Mouse (Mus musculus) hindbrain, postnatal 0 days (tissue): ENCODE measurements around the gene Nav2. TPM values are rescaled to one million over a fixed set of nuclear protein-coding genes. Genes with fewer than 3 reads are reported as not detected.

Experiments
- ATAC-seq: fragments of 200-750 bp; cut with Nextera tagmentation; 2 replicates; pipeline ENCODE4 v1.8.0; 2017; ENCODE audit warnings: mild to moderate bottlenecking, moderate TSS enrichment, moderate library complexity
- DNase-seq: peaks from one replicate; pipeline ENCODE4 v3.0.0-alpha.2; 2015; ENCODE audit warnings: low spot score
- H3K27ac ChIP-seq: fragments of 300-500 bp; sonication (generic); 2 replicates; pipeline ENCODE4 v1.5.1; 2014; ENCODE audit warnings: mild to moderate bottlenecking
- H3K27me3 ChIP-seq: fragments of 300-500 bp; sonication (generic); 2 replicates; pipeline ENCODE4 v1.6.1; 2014; ENCODE audit warnings: low read length, mixed read lengths; ENCODE audit not compliant: insufficient read depth
- H3K36me3 ChIP-seq: fragments of 300-500 bp; sonication (generic); 2 replicates; pipeline ENCODE4 v1.6.1; 2014; ENCODE audit warnings: low read length, mixed read lengths; ENCODE audit not compliant: insufficient read depth
- H3K4me1 ChIP-seq: fragments of 300-500 bp; sonication (generic); 2 replicates; pipeline ENCODE4 v1.6.1; 2014; ENCODE audit warnings: antibody characterized with exemption, low read length, mixed read lengths; ENCODE audit not compliant: insufficient read depth
- H3K4me2 ChIP-seq: fragments of 300-500 bp; sonication (generic); 2 replicates; pipeline ENCODE4 v1.6.1; 2014; ENCODE audit warnings: low read depth, mild to moderate bottlenecking, low read length, moderate library complexity, mixed read lengths
- H3K4me3 ChIP-seq: fragments of 300-500 bp; sonication (generic); 2 replicates; pipeline ENCODE4 v1.5.1; 2014; ENCODE audit warnings: low read length
- H3K9ac ChIP-seq: fragments of 300-500 bp; sonication (generic); replicated peaks from 2 replicates; pipeline ENCODE4 v1.6.1; 2014; ENCODE audit warnings: mild to moderate bottlenecking, low read length, moderate library complexity, mixed read lengths
- H3K9me3 ChIP-seq: fragments of 300-500 bp; sonication (generic); 2 replicates; pipeline ENCODE4 v1.6.1; 2016; ENCODE audit warnings: low read length, mixed read lengths
- CTCF ChIP-seq: IDR thresholded peaks from 2 replicates; pipeline ENCODE4 v1.5.1; 2016; ENCODE audit warnings: antibody characterized with exemption, control low read depth, low read depth
- WGBS: fragments of 180-500 bp; shearing (Covaris S2); extraction: QIAGEN DNeasy Blood & Tissue Kit; methylation state at CpG from one replicate; pipeline ENCODE4 v1.1.7; 2014; 5-methylcytosine and 5-hydroxymethylcytosine counted together
- polyA plus RNA-seq: library from polyadenylated mRNA; unstranded; fragments of >200 nt; fragmentation: Nextera tagmentation; extraction: Ambion mirVana; gene quantifications from 2 replicates; pipeline ENCODE4 v1.2.1, GENCODE M21; 2015
- total RNA-seq: library from RNA; depleted of rRNA; stranded (reverse); fragments of >200 nt; gene quantifications from 2 replicates; pipeline ENCODE4 v1.2.3, GENCODE M21; 2014

The Nav2 gene
- total and polyA plus RNA-seq, 2 experiments from 2014 or later = 20.1 to 64.7 TPM

DNA sequence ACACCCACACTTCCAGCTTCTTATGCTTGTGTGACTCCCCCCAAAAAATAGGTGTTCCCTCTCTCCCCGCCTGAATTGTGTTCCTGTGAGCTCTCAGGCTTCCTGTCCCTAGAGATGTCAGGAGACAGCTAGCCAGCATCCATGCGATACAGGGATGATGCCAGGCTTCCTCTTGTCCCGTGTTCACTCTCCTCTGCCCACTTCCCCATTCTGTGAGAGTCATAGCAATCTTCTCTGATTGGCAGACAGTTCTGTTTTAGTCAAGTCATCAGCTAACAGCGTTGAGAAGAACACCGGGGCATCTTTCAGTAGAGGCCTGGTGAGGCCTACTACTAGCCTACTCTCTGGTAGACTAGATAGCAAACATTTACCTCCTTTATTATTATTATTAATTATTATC, 546.1 kb downstream of the Nav2 start:
- Histone ChIP-seq H3K4me1 (peaks cover 3% of the 10 kb centered on the region; the same call in 1 of the 2 replicates), H3K9me3 (no peaks in the 10 kb centered on the region), H3K9ac (no peak overlapping the region), H3K27ac (no peak overlapping the region), H3K27me3 (no peaks in the 10 kb centered on the region), H3K36me3 (peaks cover 4% of the 10 kb centered on the region), H3K4me3 (no peak overlapping the region), H3K4me2 (no peak overlapping the region)
- no peak for TF ChIP-seq CTCF
- 84% methylated on average over 5 of the region's 5 CpGs for WGBS
- ATAC-seq (no peak), DNase-seq (no peak)

DNA sequence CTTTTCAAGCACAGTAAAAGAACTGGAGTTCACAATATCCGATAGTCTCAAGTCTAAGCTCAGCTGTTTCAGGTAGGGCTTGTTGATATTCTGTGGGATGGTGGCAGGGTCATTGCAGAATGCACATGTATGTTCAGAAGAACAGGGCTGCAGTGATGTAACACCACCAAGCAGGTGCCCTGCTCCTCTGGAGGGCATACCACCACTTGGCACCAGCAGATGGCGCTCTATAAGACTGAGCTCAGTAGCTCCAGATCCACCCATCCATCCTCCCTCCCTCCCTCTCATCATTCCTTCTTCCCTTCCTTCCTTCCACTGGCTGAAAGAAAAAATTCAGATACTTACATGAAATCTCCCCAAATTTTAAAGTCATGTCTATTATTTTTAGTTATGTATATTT, 547.6 kb downstream of the Nav2 start:
- ATAC-seq (peak; percentile 69), DNase-seq (peak; percentile 80)
- H3K27ac ChIP-seq = no peak overlapping the region
- H3K4me3 ChIP-seq = no peak overlapping the region
- H3K4me2 ChIP-seq = no peak overlapping the region
- peaks cover 4% of the 10 kb centered on the region for H3K36me3 ChIP-seq
- WGBS = 69% methylated on average over 2 of the region's 2 CpGs
- H3K27me3 ChIP-seq = no peaks in the 10 kb centered on the region
- no peaks in the 10 kb centered on the region for H3K4me1 ChIP-seq
- no peak overlapping the region for H3K9ac ChIP-seq
- no peaks in the 10 kb centered on the region for H3K9me3 ChIP-seq
- TF ChIP-seq CTCF = peak; percentile 80

DNA sequence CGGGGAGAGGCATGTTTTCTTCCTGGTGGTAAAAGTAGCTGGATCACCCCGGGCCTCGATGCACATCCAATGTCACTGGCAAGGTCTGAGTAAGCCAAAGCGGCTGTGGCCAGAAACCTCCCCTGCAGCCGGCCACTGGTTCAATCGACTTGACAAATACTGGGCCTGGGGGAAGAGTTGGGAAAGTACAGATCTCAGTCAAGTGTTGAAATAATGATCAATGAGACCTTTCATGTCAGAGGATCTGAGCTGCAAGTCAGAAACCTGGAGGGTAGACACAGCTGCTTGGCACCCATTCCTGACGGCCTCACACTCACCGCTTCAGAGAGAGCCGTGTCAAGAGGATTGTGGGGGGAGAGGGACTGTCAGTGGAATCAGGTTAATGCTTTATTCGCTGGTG, 548.9 kb downstream of the Nav2 start:
- Histone ChIP-seq H3K4me3 (no peak overlapping the region), H3K27me3 (no peaks in the 10 kb centered on the region), H3K4me1 (no peaks in the 10 kb centered on the region), H3K9ac (no peak overlapping the region), H3K27ac (no peak overlapping the region), H3K36me3 (peaks cover 4% of the 10 kb centered on the region), H3K4me2 (no peak overlapping the region), H3K9me3 (no peaks in the 10 kb centered on the region)
- TF ChIP-seq CTCF = no peak
- WGBS = 71% methylated on average over 10 of the region's 10 CpGs
- ATAC-seq = no peak
- DNase-seq = no peak

DNA sequence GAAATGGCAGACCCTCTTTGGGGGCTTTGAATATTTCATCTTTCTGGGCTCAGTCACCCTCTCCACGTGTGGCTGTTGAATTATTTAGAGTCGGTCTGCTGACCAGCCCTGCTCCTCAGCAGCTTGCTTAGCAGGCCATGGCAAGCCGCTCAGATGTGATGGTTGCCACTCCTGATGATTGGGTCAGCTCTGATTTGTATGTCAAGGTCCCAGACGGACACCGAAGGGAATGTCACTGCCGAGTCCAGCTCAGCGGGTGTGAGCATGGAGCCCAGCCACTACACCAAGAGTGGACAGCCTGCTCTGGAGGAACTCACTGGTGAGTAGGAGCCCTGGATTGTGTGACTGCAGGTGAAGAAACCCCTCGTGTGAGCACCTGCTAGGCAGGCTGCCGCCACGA, 549.4 kb downstream of the Nav2 start:
- no peak overlapping the region for H3K27ac ChIP-seq
- no peak overlapping the region for H3K4me2 ChIP-seq
- H3K27me3 ChIP-seq = no peaks in the 10 kb centered on the region
- TF ChIP-seq CTCF = no peak
- H3K4me3 ChIP-seq = no peak overlapping the region
- DNase-seq (no peak), ATAC-seq (no peak)
- 80% methylated on average over 10 of the region's 10 CpGs for WGBS
- no peak overlapping the region for H3K9ac ChIP-seq
- H3K4me1 ChIP-seq = no peaks in the 10 kb centered on the region
- H3K9me3 ChIP-seq = no peaks in the 10 kb centered on the region
- no peaks in the 10 kb centered on the region; the same call in none of the 2 replicates for H3K36me3 ChIP-seq

DNA sequence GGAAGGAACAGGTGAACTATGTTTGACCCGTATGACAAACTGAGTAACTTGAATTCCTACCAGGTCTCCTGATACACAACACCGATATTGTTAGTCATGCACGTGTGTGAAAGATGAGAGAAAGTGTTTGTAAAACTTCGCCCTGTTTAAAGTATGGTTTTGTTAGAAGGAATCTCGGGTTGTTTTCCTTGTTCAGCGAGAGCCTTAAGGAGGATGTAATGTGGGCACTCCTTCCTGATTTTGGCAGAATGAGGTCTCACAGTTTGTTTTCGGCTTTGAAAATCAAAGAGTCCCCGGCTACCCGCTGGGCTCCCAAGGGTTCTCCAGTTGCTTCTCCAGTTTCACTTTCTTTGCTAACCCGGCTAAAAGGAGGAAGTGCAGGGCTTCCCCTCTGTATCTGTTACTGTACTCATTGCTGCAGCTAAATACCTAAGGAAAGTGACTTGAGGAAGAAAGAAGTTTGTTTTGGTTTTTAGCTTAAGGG, 553.9 kb downstream of the Nav2 start:
- Histone ChIP-seq H3K4me3 (0 out of 2 replicates have a peak overlapping the region, but pooled peaks have one; percentile 2), H3K36me3 (peaks cover 20% of the 10 kb centered on the region; the same call in 1 of the 2 replicates), H3K27ac (no peak overlapping the region), H3K9ac (no peak overlapping the region), H3K27me3 (no peaks in the 10 kb centered on the region), H3K9me3 (no peaks in the 10 kb centered on the region), H3K4me1 (no peaks in the 10 kb centered on the region), H3K4me2 (peak overlapping the region; percentile 25)
- ATAC-seq (no peak), DNase-seq (no peak)
- 27% methylated on average over 10 of the region's 10 CpGs for WGBS
- TF ChIP-seq CTCF = no peak

DNA sequence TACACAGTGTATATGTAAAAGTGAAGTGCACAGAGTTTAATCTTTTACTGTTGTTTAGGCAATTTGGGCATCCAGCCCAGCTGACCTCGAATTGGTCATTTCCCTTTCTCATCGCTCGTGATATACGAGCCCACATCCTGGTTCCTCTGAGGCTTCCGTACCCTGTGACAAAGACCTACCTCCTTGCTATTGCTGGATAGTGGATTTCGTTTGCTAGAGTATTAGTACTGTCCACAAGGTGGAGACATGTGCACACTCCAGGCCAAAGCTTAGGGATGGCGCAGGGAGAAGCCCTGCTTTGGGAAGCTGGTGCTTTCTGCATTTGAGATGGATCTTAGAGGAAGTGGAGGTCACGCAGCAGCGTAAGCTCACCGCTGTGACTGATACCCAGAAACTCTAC, 559.3 kb downstream of the Nav2 start:
- Histone ChIP-seq H3K9me3 (no peaks in the 10 kb centered on the region), H3K27ac (no peak overlapping the region), H3K27me3 (no peaks in the 10 kb centered on the region), H3K9ac (no peak overlapping the region), H3K4me2 (no peak overlapping the region), H3K4me3 (no peak overlapping the region), H3K4me1 (no peaks in the 10 kb centered on the region), H3K36me3 (peaks cover 23% of the 10 kb centered on the region; the same call in 1 of the 2 replicates)
- peak; percentile 62 for ATAC-seq
- peak; percentile 91 for TF ChIP-seq CTCF
- WGBS = 53% methylated on average over 10 of the region's 10 CpGs
- DNase-seq = peak; percentile 78

DNA sequence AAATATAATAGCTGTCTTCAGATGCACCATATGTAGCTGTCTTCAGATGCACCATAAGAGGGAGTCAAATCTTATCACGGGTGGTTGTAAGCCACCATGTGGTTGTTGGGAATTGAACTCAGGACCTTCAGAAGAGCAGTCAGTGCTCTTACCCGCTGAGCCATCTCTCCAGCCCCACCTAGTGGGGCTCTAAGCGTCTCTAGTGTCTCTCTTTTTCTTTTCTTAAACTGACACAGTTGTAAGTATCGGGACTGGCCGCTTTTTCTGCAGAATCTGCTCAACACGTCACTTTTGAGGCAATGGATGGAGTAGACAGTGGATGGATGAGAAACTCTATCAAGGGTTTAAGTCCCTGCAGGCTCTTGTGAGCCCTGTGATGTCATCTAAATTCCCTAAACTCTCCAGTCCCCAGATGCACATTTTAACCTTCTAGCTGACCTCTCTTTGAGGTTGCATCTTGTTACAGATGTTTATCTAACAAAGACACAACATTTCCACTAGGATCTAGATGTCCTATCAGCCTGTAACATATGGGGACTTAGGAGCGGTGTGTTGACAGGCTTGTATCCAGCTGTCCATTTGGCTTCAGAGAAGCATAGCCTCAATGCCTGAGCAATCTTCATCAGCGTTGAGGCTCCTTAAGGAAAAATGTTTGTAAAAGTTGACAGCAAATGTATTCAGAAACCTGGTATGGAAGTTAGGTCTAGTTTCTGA, 560.1 kb downstream of the Nav2 start:
- no peaks in the 10 kb centered on the region for H3K9me3 ChIP-seq
- H3K4me3 ChIP-seq = no peak overlapping the region
- H3K27me3 ChIP-seq = no peaks in the 10 kb centered on the region
- no peak overlapping the region for H3K27ac ChIP-seq
- H3K36me3 ChIP-seq = peaks cover 23% of the 10 kb centered on the region; the same call in 1 of the 2 replicates
- ATAC-seq (0 out of 2 replicates have a peak, but pooled peaks have one; percentile 4), DNase-seq (no peak)
- H3K4me1 ChIP-seq = no peaks in the 10 kb centered on the region
- no peak overlapping the region for H3K9ac ChIP-seq
- H3K4me2 ChIP-seq = no peak overlapping the region
- 77% methylated on average over 8 of the region's 8 CpGs for WGBS
- TF ChIP-seq CTCF = 0 out of 2 replicates have a peak, but pooled peaks have one; percentile 5
